Mouse (Mus musculus) gastrocnemius, adult 18-20 months (tissue): Measurements from ENCODE around the gene Clip4. TPM values are rescaled to one million over a fixed set of nuclear protein-coding genes. Genes with fewer than 3 reads are reported as not detected.
A peak's percentile ranks its signal among the peaks of the same experiment; 100 is the strongest.

Source experiments
- DNase-seq: peaks from one replicate; pipeline ENCODE4 v3.0.0; 2021; ENCODE audit warnings: low spot score
- total RNA-seq, 2 experiments: library from RNA; stranded (reverse); gene quantifications; 2 replicates each; pipeline ENCODE4 v1.2.3; 2021

Gene Clip4
- total RNA-seq, 2 experiments from 2014 or later = 138 to 152 TPM

- no peak for DNase-seq
Observed at GRCm38 (mm10) chr17:71871981-71872380, 103.7 kb downstream of the Clip4 start.

DNA sequence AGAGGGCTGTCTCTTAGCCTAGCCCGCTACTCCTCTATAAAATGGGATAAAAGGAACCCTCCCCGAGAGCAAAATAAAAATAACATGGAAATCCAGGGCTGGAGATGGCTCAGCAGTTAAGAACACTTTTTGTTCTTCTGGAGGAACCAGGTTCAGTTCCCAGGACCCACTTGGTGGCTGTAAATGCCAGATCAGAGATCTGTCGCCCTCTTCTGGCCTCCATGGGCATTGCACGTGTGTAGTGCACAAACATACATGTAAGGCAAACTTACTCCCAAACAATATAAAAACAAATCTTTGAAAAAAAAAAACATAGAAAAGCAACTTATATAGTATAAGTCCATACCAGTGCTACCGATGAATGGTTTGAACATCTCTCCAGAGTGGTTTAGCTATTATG lies 104.7 kb downstream of the Clip4 start:
- peak; percentile 12 for DNase-seq

- DNase-seq = peak; percentile 66
Observed at GRCm38 (mm10) chr17:71874077-71874476, 105.8 kb downstream of the Clip4 start.

DNA sequence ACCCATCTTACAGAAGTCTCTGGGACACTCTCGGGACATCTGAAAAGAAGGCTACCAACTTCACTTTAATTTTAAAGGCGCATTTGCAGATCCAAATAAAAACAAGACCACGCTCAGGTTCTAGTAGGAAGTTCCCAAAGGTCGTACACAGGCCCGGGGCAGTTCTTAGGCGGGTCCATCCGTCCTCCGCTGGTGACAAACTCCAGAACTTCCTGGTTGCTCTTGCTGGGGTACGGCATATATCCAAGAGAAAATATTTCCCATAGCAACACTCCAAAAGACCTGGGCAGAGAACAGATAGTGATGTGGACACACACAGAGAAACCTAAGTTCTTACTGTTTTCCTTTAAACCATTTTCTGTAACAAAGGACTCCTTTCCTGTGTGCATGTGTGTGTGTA lies 106.5 kb downstream of the Clip4 start:
- no peak for DNase-seq

DNA sequence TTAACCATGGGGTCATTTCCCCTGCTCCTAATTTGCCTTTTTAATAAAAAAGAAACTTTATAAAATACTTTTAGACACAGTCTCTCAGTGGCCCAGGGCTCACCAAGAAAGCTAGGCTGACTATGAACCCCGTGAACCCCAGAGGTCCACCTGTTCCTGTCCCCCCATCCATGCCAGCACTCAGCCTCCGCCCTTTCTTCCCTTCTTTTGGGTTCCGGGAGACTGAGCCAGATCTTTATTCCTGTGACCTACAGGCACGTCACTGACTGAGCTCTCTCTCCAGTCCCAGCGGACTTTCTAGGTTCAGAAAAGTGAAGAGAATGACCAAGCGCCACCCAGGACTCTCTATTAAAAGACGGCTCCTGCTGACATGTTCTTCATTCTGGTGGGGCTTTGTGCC lies 107.2 kb downstream of the Clip4 start:
- DNase-seq = no peak

DNA sequence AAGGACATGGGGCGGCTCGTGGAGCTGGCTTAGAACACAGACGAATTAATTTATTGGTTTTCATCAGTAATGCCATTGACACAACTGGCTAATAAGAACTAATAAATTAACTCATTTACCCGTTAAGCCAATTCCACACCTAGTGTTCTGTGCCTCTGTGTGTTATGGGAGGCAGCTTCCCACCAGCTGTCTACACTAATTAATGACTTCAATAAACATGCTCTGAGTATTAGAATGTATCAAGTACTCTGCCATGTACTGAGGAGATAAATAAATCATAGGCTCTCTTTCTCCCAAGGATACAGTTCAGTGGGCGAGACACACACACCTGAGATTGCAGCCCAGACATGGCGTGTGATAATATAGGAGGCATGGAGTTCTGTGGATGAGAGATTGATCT lies 113.1 kb downstream of the Clip4 start:
- DNase-seq = no peak

DNA sequence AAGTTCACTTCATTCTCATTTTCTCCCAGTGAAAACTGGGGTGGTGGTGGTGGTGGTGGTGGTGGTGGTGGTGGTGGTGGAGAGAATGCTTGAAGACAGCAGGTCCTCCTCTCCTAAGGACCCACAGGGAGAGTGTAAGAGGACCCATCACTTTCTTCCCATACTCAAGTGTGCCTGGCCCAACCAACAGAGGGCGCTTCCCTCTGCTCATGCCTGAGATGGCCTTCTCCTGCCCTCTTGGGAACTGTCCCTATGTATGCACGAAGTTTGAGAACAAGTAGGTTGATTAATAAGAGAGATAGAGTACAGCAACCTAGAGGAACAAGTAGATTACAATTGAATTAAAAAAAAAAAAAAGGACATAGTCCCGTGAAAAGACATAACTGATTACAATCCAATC lies 140.8 kb downstream of the Clip4 start:
- peak; percentile 6 for DNase-seq

GRCm38 (mm10) chr17:71913188-71913587 lies 144.9 kb downstream of the Clip4 start:
- DNase-seq = no peak

Other genes with a start within 250 kb of the Clip4 start
- under 1 TPM in 1 of 2 experiments, not detected in 1; 0.14 TPM for gene Ndc80, start 241.6 kb upstream of the Clip4 start, total RNA-seq
- under 1 TPM; 0.27 to 0.55 TPM for gene Spdya, start 216.4 kb upstream of the Clip4 start, total RNA-seq
- gene Wdr43, start 152.6 kb upstream of the Clip4 start, total RNA-seq = 10 to 100 TPM; 26.5 to 29.6 TPM
- gene Togaram2, start 95.2 kb upstream of the Clip4 start, total RNA-seq = 1 to 10 TPM; 2.4 to 4.9 TPM
- gene Pcare, start 15.6 kb upstream of the Clip4 start, total RNA-seq = under 1 TPM in 1 of 2 experiments, not detected in 1; 0.05 TPM